Mouse (Mus musculus): Measurements from ENCODE around the gene Fam19a3. TPM values are rescaled to one million over a fixed set of nuclear protein-coding genes. Genes with fewer than 3 reads are reported as not detected.

The Fam19a3 gene
- polyA plus RNA-seq, 1 experiment from 2014 or later: not detected

Other genes with a start within 250 kb of the Fam19a3 start
- gene Slc16a1, start 143.2 kb downstream of the Fam19a3 start, polyA plus RNA-seq (2014; fragmentation: Nextera tagmentation; extraction: Ambion mirVana): 31.9 and 36.3 TPM in 2 replicates
- 0.44 and 0.97 TPM in 2 replicates for gene Ppm1j, start 784 bp downstream of the Fam19a3 start, polyA plus RNA-seq (2014; fragmentation: Nextera tagmentation; extraction: Ambion mirVana)
- gene Rhoc, start 6.5 kb upstream of the Fam19a3 start, polyA plus RNA-seq (2014; fragmentation: Nextera tagmentation; extraction: Ambion mirVana): 78.2 and 82.0 TPM in 2 replicates
- 9.5 and 9.9 TPM in 2 replicates for gene Mov10, start 36.7 kb upstream of the Fam19a3 start, polyA plus RNA-seq (2014; fragmentation: Nextera tagmentation; extraction: Ambion mirVana)
- gene St7l, start 82.2 kb upstream of the Fam19a3 start, polyA plus RNA-seq (2014; fragmentation: Nextera tagmentation; extraction: Ambion mirVana): 36.3 and 40.3 TPM in 2 replicates
- gene Capza1, start 82.7 kb upstream of the Fam19a3 start, polyA plus RNA-seq (2014; fragmentation: Nextera tagmentation; extraction: Ambion mirVana): 268 and 275 TPM in 2 replicates
- gene Wnt2b, start 180.1 kb upstream of the Fam19a3 start, polyA plus RNA-seq (2014; fragmentation: Nextera tagmentation; extraction: Ambion mirVana): 1.2 TPM in 2 replicates

Measured in midbrain, embryonic 11.5 days (tissue).